Mouse (Mus musculus) kidney, adult 8-10 months (tissue): Measurements from ENCODE around the gene Diras2.
A peak's percentile ranks its signal among the peaks of the same experiment; 100 is the strongest.

Experiments
- DNase-seq, 2 experiments: peaks; one replicate each; pipeline ENCODE4 v3.0.0; 2022

The Diras2 gene

GRCm38 (mm10) chr13:52550690-52551193 is 19.7 kb upstream of the Diras2 start:
- DNase-seq = no peak

- DNase-seq = no peak
Measured at GRCm38 (mm10) chr13:52546288-52546687, 15.2 kb upstream of the Diras2 start.

- no peak for DNase-seq
Measured at GRCm38 (mm10) chr13:52542636-52543035, 11.6 kb upstream of the Diras2 start.

GRCm38 (mm10) chr13:52542036-52542526 is 11.0 kb upstream of the Diras2 start:
- DNase-seq = no peak

GRCm38 (mm10) chr13:52541385-52542035 is 10.4 kb upstream of the Diras2 start:
- no peak for DNase-seq

GRCm38 (mm10) chr13:52539461-52539860 is 8.4 kb upstream of the Diras2 start:
- no peak for DNase-seq

GRCm38 (mm10) chr13:52538588-52539116 is 7.6 kb upstream of the Diras2 start:
- DNase-seq = no peak

- DNase-seq = no peak
Measured at GRCm38 (mm10) chr13:52537754-52538587, 6.9 kb upstream of the Diras2 start.

- peak; percentile 25 to 49 for DNase-seq
Measured at GRCm38 (mm10) chr13:52535542-52535941, 4.5 kb upstream of the Diras2 start.

- DNase-seq = no peak
Measured at GRCm38 (mm10) chr13:52533644-52534043, 2.6 kb upstream of the Diras2 start.

GRCm38 (mm10) chr13:52530008-52530945 is 802 bp downstream of the Diras2 start:
- DNase-seq = peak; percentile 56 to 58

- DNase-seq = no peak
Measured at GRCm38 (mm10) chr13:52529188-52529972, 1.7 kb downstream of the Diras2 start.

GRCm38 (mm10) chr13:52528786-52529185 is 2.3 kb downstream of the Diras2 start:
- DNase-seq = no peak

GRCm38 (mm10) chr13:52528281-52528680 is 2.8 kb downstream of the Diras2 start:
- no peak for DNase-seq

- no peak for DNase-seq
Measured at GRCm38 (mm10) chr13:52526249-52527035, 4.6 kb downstream of the Diras2 start.

- no peak for DNase-seq
Measured at GRCm38 (mm10) chr13:52524313-52524712, 6.8 kb downstream of the Diras2 start.

- DNase-seq = no peak
Measured at GRCm38 (mm10) chr13:52521176-52521575, 9.9 kb downstream of the Diras2 start.

- DNase-seq = no peak
Measured at GRCm38 (mm10) chr13:52519425-52519824, 11.7 kb downstream of the Diras2 start.

- DNase-seq = no peak
Measured at GRCm38 (mm10) chr13:52518377-52518776, 12.7 kb downstream of the Diras2 start.

- DNase-seq = no peak
Measured at GRCm38 (mm10) chr13:52517021-52517420, 14.1 kb downstream of the Diras2 start.

GRCm38 (mm10) chr13:52516561-52516960 is 14.5 kb downstream of the Diras2 start:
- no peak for DNase-seq
